Mouse (Mus musculus): Measurements from ENCODE around the gene Smg7. TPM values are rescaled to one million over a fixed set of nuclear protein-coding genes. Genes with fewer than 3 reads are reported as not detected.

The Smg7 gene
- polyA plus RNA-seq, 1 experiment from 2014 or later, result 21.5 TPM

GRCm38 (mm10) chr1:152831619-152832018 lies 70.8 kb downstream of the Smg7 start:
- no peaks in the 10 kb centered on the region for H3K27me3 ChIP-seq (ENCODE audit: control insufficient read depth, insufficient read depth, low read length)
- H3K36me3 ChIP-seq (ENCODE audit: control insufficient read depth, insufficient read depth), result 0 out of 2 replicates have a peak, but pooled peaks cover 4% of the 10 kb centered on the region
- H3K27ac ChIP-seq (ENCODE audit: low read length), result no peak overlapping the region
- no peaks in the 10 kb centered on the region for H3K9me3 ChIP-seq (replicated peaks; ENCODE audit: control insufficient read depth, low read length)
- no peaks in the 10 kb centered on the region for H3K4me1 ChIP-seq (ENCODE audit: control insufficient read depth, insufficient read depth, low read length)
- no peak overlapping the region for H3K4me3 ChIP-seq (ENCODE audit: low read length)
- H3K9ac ChIP-seq (ENCODE audit: low read length), result no peak overlapping the region
- WGBS, result 72% methylated on average over 5 of the region's 5 CpGs
- ATAC-seq (replicated peaks; ENCODE audit: extremely low read depth, insufficient read depth, low FRiP score), result no peak
- H3K4me2 ChIP-seq (ENCODE audit: low read depth, low read length), result no peak overlapping the region

- 83% methylated on average over 8 of the region's 8 CpGs for whole genome bisulfite sequencing
These were observed 71.4 kb downstream of the Smg7 start for GRCm38 (mm10) chr1:152831003-152831402.

DNA sequence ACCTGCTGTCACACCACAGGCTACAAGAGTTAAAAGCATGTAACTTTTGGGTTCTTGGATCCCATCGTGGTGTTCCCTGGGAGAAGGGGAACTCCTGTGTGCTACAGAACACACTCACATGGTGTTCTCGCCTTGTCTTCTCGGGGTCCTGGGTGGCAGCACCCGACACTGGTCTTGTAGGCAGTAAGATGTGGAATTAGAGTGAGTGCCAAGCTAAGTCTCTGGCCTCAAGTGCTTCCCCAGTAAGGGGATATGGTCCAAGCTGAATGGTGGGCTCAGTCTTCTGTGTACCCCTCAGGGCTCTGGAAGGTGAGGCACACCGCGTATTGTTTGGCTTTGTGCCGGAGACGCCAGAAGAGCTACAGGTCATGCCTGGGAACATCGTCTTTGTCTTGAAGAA lies 72.4 kb downstream of the Smg7 start:
- Histone ChIP-seq H3K4me2 (ENCODE audit: low read depth, low read length) (no peak overlapping the region), H3K27ac (ENCODE audit: low read length) (no peak overlapping the region), H3K4me3 (ENCODE audit: low read length) (no peak overlapping the region), H3K27me3 (ENCODE audit: control insufficient read depth, insufficient read depth, low read length) (no peaks in the 10 kb centered on the region), H3K4me1 (ENCODE audit: control insufficient read depth, insufficient read depth, low read length) (no peaks in the 10 kb centered on the region), H3K9me3 (replicated peaks; ENCODE audit: control insufficient read depth, low read length) (no peaks in the 10 kb centered on the region), H3K36me3 (ENCODE audit: control insufficient read depth, insufficient read depth) (no peaks in the 10 kb centered on the region), H3K9ac (ENCODE audit: low read length) (no peak overlapping the region)
- 93% methylated on average over 9 of the region's 9 CpGs for WGBS
- no peak for ATAC-seq (replicated peaks; ENCODE audit: extremely low read depth, insufficient read depth, low FRiP score)

More at GRCm38 (mm10) chr1:152831003-152831402, 71.4 kb downstream of the Smg7 start:
- H3K36me3 ChIP-seq (ENCODE audit: control insufficient read depth, insufficient read depth), result 0 out of 2 replicates have a peak, but pooled peaks cover 1% of the 10 kb centered on the region
- no peak overlapping the region for H3K4me3 ChIP-seq (ENCODE audit: low read length)
- no peaks in the 10 kb centered on the region for H3K27me3 ChIP-seq (ENCODE audit: control insufficient read depth, insufficient read depth, low read length)
- no peaks in the 10 kb centered on the region for H3K4me1 ChIP-seq (ENCODE audit: control insufficient read depth, insufficient read depth, low read length)
- H3K9me3 ChIP-seq (replicated peaks; ENCODE audit: control insufficient read depth, low read length), result no peaks in the 10 kb centered on the region
- no peak for ATAC-seq (replicated peaks; ENCODE audit: extremely low read depth, insufficient read depth, low FRiP score)
- no peak overlapping the region for H3K9ac ChIP-seq (ENCODE audit: low read length)
- no peak overlapping the region for H3K27ac ChIP-seq (ENCODE audit: low read length)
- H3K4me2 ChIP-seq (ENCODE audit: low read depth, low read length), result no peak overlapping the region

DNA sequence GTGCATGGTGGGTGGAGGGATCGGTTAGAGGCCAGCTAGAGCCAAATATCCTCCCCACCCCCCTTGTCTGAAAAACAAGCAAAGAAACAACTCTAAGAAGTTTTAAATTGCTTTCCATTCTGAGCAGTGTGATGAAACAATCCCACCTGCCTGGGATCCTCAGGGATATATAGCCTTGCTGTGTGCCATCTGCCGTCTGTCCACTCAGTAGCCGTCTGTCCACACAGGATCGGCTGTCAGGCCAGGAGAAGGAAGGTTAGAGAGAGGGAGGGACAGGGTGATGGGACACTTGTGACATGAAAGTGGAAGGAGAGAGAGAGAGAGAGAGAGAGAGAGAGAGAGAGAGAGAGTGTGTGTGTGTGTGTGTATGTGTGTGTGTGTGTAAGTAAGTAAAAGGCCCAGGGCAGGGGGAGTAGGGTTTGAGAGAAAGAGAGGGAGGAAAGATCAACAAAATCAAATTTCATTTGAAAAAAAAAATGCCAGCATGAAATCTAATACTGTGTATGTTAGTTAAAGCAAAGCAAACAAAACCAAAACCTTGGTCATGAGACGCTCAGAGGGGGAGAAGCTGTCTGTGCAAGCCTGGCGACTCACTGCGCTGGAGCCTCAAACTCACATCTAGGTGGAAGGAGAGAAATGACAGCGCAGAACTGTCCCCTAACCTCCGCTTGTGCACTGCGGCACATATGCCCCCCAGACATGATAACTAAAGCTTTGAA lies 73.7 kb downstream of the Smg7 start:
- Histone ChIP-seq H3K4me1 (ENCODE audit: control insufficient read depth, insufficient read depth, low read length) (no peaks in the 10 kb centered on the region), H3K27ac (ENCODE audit: low read length) (no peak overlapping the region), H3K4me2 (ENCODE audit: low read depth, low read length) (no peak overlapping the region), H3K9me3 (replicated peaks; ENCODE audit: control insufficient read depth, low read length) (no peaks in the 10 kb centered on the region), H3K36me3 (ENCODE audit: control insufficient read depth, insufficient read depth) (no peaks in the 10 kb centered on the region), H3K9ac (ENCODE audit: low read length) (no peak overlapping the region), H3K4me3 (ENCODE audit: low read length) (no peak overlapping the region), H3K27me3 (ENCODE audit: control insufficient read depth, insufficient read depth, low read length) (no peaks in the 10 kb centered on the region)
- 73% methylated on average over 10 of the region's 10 CpGs for WGBS
- ATAC-seq (replicated peaks; ENCODE audit: extremely low read depth, insufficient read depth, low FRiP score), result no peak

DNA sequence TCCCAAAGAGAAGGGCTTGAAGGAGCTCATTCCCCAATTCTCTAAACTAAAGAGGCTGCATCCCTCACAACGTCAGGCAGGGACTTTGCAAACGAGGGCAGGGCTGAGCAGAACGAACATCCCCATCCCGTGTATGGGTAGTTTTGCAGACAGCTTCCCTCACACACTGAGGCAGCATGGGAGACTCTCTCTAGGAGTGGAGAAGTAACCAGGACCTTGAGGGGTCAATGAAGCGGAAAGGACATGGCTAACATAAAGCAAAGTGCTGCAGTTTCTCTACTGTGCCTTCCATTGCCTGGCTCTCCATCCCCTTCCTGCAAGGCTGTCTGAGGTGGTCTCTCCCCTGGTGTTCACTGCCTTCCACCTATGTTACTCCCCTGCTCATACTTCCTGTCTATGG lies 74.3 kb downstream of the Smg7 start:
- Histone ChIP-seq H3K27ac (ENCODE audit: low read length) (no peak overlapping the region), H3K4me2 (ENCODE audit: low read depth, low read length) (no peak overlapping the region), H3K27me3 (ENCODE audit: control insufficient read depth, insufficient read depth, low read length) (no peaks in the 10 kb centered on the region), H3K9ac (ENCODE audit: low read length) (no peak overlapping the region), H3K36me3 (ENCODE audit: control insufficient read depth, insufficient read depth) (no peaks in the 10 kb centered on the region), H3K4me1 (ENCODE audit: control insufficient read depth, insufficient read depth, low read length) (no peaks in the 10 kb centered on the region), H3K4me3 (ENCODE audit: low read length) (no peak overlapping the region), H3K9me3 (replicated peaks; ENCODE audit: control insufficient read depth, low read length) (no peaks in the 10 kb centered on the region)
- WGBS, result 77% methylated on average over 5 of the region's 5 CpGs
- no peak for ATAC-seq (replicated peaks; ENCODE audit: extremely low read depth, insufficient read depth, low FRiP score)

DNA sequence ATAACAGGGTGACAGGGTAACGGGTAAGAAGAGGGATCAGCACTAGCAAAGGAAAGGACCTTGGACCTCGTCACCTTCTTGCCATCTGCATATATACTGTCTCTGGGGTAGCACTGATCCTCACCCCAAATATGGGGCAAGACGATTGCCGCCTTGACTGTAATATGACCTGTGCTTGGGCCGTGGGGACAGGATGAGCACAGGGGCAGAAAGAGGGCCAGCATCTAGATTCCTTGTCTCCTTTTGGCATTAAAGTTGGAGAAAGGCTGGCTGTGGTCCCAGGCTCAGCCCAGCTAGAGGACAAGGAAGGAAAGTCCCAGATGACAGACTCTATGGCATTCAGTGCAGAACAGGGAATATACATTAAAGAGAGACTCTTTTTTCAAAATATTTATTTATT lies 76.0 kb downstream of the Smg7 start:
- WGBS, result 68% methylated on average over 5 of the region's 5 CpGs
- no peak for ATAC-seq (replicated peaks; ENCODE audit: extremely low read depth, insufficient read depth, low FRiP score)

GRCm38 (mm10) chr1:152824206-152824605 lies 78.2 kb downstream of the Smg7 start:
- Histone ChIP-seq H3K36me3 (ENCODE audit: control insufficient read depth, insufficient read depth) (no peaks in the 10 kb centered on the region), H3K4me2 (ENCODE audit: low read depth, low read length) (no peak overlapping the region), H3K27me3 (ENCODE audit: control insufficient read depth, insufficient read depth, low read length) (no peaks in the 10 kb centered on the region), H3K4me1 (ENCODE audit: control insufficient read depth, insufficient read depth, low read length) (no peaks in the 10 kb centered on the region), H3K27ac (ENCODE audit: low read length) (no peak overlapping the region), H3K9me3 (replicated peaks; ENCODE audit: control insufficient read depth, low read length) (no peaks in the 10 kb centered on the region), H3K4me3 (ENCODE audit: low read length) (no peak overlapping the region), H3K9ac (ENCODE audit: low read length) (no peak overlapping the region)
- WGBS, result 71% methylated on average over 9 of the region's 9 CpGs
- no peak for ATAC-seq (replicated peaks; ENCODE audit: extremely low read depth, insufficient read depth, low FRiP score)

More for the DNA sequence above, 76.0 kb downstream of the Smg7 start:
- H3K4me1 ChIP-seq (ENCODE audit: control insufficient read depth, insufficient read depth, low read length), result no peaks in the 10 kb centered on the region
- no peak overlapping the region for H3K4me2 ChIP-seq (ENCODE audit: low read depth, low read length)
- no peaks in the 10 kb centered on the region for H3K27me3 ChIP-seq (ENCODE audit: control insufficient read depth, insufficient read depth, low read length)
- no peaks in the 10 kb centered on the region for H3K36me3 ChIP-seq (ENCODE audit: control insufficient read depth, insufficient read depth)
- H3K9ac ChIP-seq (ENCODE audit: low read length), result no peak overlapping the region
- H3K9me3 ChIP-seq (replicated peaks; ENCODE audit: control insufficient read depth, low read length), result no peaks in the 10 kb centered on the region
- no peak overlapping the region for H3K27ac ChIP-seq (ENCODE audit: low read length)
- H3K4me3 ChIP-seq (ENCODE audit: low read length), result no peak overlapping the region

DNA sequence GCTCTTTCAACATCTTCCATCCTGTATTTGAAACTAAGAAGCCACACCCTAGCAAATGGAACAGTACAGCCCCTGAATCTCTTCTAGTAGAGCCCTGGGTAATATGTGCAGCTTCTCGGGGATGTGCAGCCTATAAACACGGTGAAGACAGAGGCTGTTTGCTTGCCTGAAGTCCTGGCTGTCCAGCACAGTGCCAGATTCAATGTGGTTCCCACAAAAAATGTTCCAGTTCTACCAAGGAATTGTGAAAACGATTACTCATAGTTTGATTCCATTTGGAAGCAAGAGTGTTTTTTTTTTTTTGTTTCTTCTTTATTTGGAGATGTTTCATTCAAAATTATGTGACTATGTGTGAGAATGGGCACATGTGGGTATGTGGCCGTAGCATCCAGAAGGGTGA lies 80.7 kb downstream of the Smg7 start:
- no peak overlapping the region for H3K27ac ChIP-seq (ENCODE audit: low read length)
- no peaks in the 10 kb centered on the region for H3K36me3 ChIP-seq (ENCODE audit: control insufficient read depth, insufficient read depth)
- H3K9me3 ChIP-seq (replicated peaks; ENCODE audit: control insufficient read depth, low read length), result no peaks in the 10 kb centered on the region
- ATAC-seq (replicated peaks; ENCODE audit: extremely low read depth, insufficient read depth, low FRiP score), result no peak
- no peaks in the 10 kb centered on the region for H3K27me3 ChIP-seq (ENCODE audit: control insufficient read depth, insufficient read depth, low read length)
- H3K9ac ChIP-seq (ENCODE audit: low read length), result no peak overlapping the region
- WGBS, result 83% methylated on average over 4 of the region's 4 CpGs
- H3K4me3 ChIP-seq (ENCODE audit: low read length), result no peak overlapping the region
- no peak overlapping the region for H3K4me2 ChIP-seq (ENCODE audit: low read depth, low read length)
- peaks cover 15% of the 10 kb centered on the region for H3K4me1 ChIP-seq (ENCODE audit: control insufficient read depth, insufficient read depth, low read length)

DNA sequence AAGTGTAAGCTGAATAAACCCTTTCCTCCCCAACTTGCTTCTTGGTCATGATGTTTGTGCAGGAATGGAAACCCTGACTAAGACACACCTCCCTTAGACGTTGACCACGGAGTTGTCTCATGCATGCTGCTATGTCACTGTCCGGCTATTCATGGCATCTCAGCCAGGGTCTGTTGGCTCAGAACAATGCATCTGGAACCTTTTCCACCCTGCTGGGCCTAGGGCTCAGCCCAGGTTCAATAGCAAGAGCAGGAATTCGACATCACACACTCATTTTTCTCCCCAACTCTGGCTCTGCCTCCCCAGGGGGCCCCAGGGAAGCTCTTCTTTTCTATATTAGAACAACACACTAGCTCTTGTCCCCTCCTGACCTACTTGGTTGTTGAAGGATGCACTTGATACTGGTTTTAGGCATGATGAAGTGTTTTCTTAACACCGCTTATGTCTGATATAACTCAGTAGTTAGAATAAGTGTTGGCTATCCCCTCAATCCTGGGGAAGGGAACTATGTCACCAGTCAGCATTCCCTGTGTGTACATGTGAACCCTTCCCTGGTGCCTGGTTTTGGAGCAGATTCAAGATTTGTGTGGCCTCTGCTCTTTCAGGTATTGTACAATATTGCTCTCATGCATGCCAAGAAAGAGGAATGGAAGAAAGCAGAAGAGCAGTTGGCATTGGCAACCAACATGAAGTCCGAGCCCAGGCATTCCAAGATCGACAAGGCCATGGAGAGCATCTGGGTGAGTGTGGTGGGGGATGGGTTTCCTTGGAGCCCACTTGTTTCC lies 81.3 kb downstream of the Smg7 start:
- H3K9me3 ChIP-seq (replicated peaks; ENCODE audit: control insufficient read depth, low read length), result no peaks in the 10 kb centered on the region
- no peak overlapping the region for H3K9ac ChIP-seq (ENCODE audit: low read length)
- H3K27me3 ChIP-seq (ENCODE audit: control insufficient read depth, insufficient read depth, low read length), result no peaks in the 10 kb centered on the region
- H3K4me2 ChIP-seq (ENCODE audit: low read depth, low read length), result no peak overlapping the region
- no peaks in the 10 kb centered on the region for H3K36me3 ChIP-seq (ENCODE audit: control insufficient read depth, insufficient read depth)
- H3K4me1 ChIP-seq (ENCODE audit: control insufficient read depth, insufficient read depth, low read length), result peaks cover 21% of the 10 kb centered on the region
- no peak for ATAC-seq (replicated peaks; ENCODE audit: extremely low read depth, insufficient read depth, low FRiP score)
- H3K4me3 ChIP-seq (ENCODE audit: low read length), result no peak overlapping the region
- 53% methylated on average over 7 of the region's 7 CpGs for WGBS
- H3K27ac ChIP-seq (ENCODE audit: low read length), result no peak overlapping the region
